Mouse (Mus musculus) kidney, adult 11 months (tissue): ENCODE results near the gene Zfp367.

Experiments
- DNase-seq: peaks from one replicate; pipeline ENCODE4 v3.0.0; 2022

Zfp367 gene

DNA sequence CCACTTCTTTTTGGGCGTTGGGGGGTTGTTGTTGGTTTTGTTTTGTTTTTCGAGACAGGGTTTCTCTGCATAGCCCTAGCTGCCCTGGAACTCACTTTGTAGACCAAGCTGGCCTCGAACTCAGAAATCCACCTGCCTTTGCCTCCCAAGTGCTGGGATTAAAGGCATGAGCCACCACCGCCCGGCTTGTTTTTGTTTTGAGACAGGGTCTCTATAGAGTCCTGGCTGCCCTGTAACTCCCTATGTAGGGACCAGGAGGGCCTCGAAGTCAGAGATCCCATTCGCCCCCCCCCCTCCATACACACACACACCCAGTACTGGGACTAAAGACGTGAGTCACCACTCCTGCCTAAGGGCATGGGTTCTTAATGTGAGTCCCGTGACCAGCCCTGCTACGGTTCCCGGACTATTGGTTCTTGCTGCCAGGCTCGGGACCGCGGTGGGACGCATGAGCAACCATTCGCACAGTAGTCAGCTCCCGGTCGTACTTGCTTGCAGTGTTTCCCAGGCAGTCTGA is 807 bp upstream of the Zfp367 start:
- peak; percentile 90 for DNase-seq

DNA sequence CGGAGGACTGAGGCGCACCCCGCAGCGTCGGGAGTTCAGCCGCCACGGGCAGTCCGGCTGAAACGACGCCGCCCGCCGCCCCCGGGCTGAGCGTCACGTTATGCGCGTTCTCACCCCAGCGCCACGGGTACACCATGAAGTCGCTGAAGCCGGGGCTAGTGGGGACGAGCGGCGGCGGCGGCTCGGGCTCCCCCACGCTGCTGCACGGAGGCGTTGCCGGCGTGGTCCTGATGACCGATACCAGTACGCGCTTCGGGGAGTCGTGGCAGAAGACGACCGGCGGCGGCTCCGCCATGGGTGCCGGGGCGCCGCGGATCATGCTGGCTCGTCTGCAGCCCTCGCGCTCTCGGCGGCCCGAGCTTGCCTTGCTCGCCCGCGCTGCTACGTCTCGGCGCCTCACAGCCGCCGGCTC is 325 bp downstream of the Zfp367 start:
- DNase-seq: no peak

DNA sequence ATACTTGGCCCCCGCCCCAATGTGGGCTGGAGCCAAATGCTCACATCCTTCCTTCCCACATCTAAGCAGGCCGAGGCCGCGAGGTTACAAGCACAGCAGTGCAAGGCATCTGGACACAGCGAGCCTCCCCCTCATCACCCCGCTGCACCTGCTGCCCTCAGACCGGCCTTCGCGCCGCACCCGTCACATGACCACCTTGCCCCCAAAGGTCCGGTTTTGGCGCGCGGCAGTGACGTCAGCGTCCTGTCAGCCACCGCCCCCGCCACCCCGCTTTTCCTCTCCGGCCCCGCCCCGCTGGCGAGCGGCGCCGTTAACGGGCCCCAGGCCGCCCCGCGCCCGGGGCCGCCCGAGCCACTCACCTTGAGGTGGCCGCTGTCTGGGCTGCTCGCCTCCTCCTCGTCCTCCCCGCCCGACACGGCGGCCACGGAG is 747 bp downstream of the Zfp367 start:
- DNase-seq: peak; percentile 85

DNA sequence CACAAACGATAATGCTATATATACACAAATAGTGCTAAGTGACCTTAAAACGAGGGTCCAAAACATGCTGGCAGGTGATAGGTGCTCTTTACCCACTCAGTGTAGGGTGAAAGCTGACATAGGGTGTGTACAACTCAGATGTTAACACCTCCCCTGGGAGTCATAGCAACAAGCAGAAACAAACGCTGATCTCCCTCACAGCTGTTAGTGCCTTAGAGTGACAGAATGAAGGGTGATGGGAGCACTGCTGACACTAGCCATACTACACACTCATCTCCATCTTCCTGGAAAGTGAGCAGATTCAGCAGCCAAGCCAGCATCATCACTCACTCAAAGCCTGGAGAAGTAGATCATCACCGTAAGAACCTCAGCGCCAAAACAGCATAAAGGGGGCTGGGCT is 2.9 kb downstream of the Zfp367 start:
- DNase-seq: no peak

DNA sequence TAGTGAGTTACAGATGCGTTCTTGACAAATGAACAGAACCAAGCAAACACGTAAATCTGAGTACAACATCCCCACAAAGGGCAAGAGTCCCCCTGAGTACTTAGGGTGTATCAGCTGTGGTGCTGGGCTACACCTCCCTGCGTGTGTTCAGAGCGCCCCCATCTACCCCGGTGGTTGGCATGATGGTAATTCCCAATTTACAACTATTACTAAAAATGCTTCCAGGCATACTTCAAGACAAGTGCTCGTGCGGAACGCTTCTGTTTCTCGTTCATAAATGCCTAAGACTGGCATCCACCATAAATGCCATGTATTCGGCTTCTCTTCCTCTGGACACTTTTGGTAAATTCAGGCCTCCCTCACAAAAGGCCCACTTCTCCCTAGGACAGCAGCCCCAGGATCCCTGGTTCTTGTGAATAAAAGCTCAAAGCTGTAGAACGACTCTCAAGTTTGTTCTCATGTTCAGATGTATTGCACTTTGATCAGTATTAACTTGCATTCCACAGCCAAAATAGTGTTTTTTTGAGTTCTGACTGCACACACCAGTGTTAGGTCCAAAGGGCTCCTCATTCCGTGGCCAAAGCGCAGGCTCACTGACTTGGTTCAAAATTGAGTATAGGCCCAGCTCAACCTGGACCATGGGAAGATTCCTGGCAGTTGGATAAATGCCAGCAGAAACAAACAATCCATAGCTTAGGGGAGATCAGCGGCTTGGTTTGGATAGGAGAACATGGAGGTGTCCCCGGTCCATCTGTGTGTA is 23.2 kb downstream of the Zfp367 start:
- DNase-seq: peak; percentile 84

DNA sequence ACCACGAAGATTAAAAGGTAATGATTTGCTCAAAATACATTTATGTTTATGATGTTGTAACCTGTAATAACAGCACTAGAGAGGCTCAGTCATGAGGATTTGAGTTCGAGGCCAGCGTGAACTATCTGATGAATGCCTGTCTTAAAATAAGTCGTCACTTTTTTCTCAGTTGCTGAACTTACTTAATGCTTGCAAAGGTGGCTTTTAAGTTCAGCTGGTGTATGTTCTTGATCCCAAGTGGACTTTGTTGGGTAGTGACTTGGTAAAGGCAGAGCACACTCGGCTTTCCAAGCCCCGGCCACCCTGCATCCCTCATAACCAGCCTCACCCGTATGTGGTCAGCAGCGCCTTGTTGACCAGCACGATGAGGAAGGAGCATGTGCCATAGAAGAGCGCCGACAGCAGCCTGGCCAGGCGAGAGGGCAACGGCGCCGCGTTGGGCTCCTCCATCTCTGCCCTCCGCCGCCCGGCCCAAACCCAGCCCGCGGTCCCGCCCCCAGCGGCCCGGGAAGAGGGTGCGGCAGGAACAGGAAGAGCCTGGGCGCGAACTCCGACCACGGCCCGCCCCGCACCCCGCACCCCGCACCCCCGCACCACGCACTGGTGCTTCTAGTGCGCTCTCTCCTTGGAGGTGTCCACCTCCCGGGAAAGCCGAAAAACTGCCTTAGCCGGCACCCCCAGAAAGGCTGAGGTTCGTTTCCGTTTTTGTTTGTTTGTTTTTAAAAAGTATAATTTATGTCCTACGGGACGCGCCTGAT is 24.0 kb downstream of the Zfp367 start, which contains the start of gene Slc35d2:
Gene Slc35d2, minus strand, starts transcription at position 511 of the 758 bp plus-strand sequence.
- peak; percentile 60 for DNase-seq

DNA sequence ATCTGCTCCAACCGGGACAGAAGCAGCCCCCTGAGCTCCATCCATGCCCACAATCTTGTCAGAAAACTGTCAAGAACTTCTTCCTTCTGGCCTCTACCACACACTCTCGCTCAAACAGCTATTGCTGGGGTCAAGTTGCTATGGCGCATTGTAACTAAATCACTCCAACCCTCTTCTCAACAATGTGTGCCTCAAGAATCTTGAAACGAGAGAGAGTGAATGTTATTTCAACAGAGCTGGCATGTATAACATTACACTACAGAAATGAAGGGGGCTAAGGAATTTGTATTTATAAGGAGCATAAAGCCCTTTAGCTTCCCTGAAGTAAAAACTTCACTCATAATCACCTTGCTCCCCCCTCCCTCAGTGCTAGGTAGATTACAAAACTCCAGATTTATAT is 26.7 kb downstream of the Zfp367 start:
- no peak for DNase-seq

DNA sequence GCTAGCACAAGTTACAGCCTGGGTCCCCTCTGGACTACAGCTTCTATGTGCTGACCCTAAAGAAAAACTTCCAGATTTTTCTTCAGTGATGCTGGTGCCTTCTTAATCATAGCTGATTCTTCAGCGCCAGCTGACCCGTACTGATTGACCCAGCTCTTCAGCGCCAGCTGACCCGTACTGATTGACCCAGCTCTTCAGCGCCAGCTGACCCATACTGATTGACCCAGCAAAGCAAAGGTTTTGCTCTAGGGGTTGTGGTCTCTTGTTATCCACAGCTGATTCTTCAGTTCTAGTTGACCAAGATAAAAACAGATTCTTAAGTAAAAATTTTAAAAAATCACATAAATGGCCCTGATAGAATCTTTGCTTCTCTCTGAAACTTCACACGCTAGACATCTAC is 28.1 kb downstream of the Zfp367 start:
- no peak for DNase-seq

DNA sequence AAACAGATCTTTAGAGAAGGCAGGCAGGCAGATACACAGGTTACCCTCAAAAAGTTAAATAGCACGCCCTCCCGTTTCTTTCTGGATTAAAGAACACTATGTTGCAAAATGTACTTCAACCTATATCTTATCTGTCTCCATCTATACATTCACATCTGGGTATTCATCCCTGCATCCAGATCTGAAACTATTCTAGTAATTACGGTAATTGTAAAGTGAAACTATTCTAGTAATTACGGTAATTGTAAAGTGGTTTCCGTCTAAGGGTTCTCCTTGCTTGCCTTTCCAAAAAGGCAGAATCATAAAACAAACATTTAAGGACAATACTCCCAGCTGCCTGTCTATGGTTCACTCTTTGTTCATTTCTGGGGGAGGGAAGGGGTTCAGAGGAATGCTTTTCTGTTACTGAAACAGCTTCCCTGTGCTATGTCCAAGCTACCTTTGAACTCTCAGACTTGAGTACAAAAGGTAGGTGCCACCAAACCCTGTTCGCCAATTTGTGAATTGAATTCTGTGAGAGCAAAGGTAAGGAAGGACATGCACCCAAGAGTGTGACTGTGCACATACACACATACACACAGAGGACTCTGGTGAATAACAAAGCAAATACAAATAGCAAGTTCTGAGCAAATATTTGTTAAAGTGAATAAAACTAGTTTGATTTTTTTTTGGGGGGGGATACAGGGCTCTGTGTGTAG is 29.4 kb downstream of the Zfp367 start:
- DNase-seq: peak; percentile 47

DNA sequence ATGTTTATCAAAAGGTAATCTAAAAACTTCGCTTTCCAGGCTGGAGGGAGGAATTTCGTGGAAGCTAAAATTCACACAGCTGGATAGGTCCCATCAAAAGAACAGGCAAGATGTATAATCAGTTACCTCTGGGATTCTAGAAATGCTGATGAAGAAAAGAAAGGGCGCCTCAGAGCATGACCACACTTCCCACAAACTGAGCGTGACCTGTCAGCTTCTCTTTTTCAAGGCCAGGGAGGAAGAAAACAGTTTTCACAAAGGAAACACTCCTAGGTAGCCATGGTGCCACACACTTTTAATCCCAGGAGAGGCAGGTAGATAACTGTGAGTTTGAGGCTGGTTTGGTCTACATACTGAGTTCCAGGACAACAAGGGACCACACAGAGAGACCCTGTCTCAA is 32.2 kb downstream of the Zfp367 start:
- no peak for DNase-seq

DNA sequence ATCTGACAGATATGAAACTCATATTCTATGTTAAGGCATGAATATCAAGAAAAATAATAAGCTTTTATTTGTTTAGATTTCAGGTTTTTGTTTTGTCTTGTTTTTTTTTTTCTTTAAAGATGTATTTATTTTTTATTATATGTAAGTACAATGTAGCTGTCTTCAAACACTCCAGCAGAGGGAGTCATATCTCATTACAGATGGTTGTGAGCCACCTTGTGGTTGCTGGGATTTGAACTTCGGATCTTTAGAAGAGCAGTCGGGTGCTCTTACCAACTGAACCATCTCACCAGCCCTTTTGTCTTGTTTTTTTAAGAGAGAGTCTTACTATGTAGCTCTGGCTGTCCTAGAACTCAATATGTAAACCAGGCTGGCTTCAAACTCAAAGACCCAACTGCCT is 35.6 kb downstream of the Zfp367 start:
- DNase-seq: no peak

DNA sequence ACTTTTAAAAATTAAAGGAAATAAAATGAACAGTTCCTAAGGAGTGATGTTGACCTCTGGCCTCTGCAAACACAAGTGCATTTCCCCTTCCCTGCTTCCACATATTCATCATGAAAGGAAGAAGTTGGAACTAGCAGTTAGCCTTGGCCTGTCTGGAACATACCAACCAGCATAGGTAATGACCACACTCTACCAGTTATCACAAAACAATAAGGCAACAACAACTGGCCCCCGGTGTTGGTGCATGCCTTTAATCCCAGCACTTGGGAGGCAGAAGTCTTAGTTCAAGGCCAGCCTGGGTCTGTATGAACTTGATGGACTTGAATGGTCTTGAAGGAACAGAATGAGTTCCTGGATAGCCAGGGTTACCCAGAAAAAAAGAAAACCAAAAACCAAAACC is 42.6 kb downstream of the Zfp367 start:
- DNase-seq: no peak

DNA sequence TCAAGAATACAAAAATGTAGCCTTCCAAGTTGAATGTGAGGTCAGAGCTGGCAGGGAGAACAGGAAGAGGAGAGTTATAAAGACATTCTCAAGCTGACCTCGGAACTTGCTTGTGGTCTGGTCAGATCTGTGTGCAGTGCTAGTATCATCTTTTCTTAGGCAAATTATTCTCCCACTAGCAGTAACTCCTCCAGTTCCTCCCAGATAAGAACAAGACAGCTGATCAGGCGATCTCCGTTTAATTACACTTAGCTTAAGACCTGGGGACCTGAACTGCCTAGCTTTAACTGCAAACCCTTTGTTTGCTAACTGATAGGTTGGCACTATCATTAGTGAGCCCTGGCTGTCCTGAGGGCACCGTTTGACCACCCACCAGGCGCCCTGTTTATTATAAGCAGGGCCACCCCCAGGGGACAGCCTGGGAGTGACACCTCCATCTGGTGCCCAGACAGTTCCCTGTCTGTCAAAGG is 44.6 kb downstream of the Zfp367 start:
- DNase-seq: no peak

DNA sequence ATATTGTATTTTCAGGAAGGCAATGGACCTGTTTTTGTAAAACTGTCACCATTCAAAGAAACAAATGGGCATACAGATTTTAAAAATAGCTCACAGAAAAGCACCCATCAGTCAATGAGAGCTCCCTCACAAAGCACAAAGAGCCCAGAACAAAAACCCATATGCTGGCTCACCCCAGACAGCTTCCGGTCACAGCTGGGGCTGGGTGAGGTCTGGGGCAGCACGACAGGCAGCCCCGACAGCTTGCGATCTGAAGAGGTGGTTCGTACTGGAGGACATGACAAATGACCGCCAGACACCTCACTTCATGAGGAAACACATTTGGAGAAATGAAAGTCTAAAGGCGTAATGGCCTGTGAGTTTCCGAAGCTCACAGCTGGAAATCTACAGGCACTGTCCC is 45.5 kb downstream of the Zfp367 start:
- DNase-seq: no peak

DNA sequence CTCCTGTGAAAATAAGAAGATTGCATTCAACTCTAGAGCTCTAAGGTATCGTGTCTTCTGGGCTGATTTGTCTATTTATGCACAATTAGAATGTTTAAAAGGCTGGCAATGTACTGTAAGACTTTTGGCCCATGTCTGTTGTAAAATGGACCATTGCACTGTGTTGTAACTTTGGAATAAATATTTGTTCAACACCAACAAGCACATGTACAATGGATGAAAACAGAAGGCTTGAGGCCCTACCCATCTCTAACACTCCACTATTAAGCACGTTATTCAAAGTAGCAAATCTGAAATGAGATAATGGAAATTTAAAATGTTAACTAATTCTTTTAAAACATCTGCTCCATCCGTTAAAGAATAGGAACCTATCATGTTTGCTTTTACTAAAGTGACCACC is 45.9 kb downstream of the Zfp367 start:
- DNase-seq: no peak

DNA sequence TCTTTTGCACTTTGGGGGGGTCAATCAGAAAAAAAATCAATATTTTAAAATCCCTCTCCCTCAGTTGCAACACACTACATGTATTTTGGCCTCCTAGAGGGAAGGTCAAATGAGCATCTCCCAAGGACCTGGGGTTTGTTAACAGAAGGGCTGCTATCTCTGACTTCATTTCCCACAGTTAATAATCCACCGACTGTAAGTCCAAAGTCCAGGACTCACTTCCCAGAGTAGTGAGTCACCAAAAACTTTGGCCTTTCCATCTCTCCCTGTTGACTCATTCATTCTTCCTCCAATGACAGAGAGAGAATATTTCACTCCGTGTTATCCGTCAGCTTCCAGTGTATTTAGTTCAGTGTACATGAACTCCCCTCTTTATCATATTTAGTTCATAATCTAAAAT is 47.3 kb downstream of the Zfp367 start:
- DNase-seq: peak; percentile 66

DNA sequence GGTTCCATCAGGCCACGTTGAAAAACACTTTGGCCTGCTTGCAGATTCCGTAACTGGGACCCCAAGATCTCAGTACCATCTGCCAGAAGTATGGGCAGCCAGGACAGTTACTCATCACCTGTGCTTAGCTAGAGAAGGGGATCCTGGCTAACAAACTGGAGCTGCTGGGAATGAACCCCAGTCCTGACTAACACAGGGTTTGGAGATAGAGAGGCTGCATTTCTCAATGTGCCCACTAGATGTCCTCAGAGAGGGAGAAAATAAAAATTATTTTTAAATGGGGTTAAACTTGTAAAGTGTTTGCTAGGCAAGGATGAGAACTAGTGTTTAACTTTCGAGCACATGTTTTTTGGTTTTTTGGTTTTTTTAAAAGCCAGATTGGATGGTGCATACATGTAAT is 52.8 kb downstream of the Zfp367 start:
- no peak for DNase-seq

DNA sequence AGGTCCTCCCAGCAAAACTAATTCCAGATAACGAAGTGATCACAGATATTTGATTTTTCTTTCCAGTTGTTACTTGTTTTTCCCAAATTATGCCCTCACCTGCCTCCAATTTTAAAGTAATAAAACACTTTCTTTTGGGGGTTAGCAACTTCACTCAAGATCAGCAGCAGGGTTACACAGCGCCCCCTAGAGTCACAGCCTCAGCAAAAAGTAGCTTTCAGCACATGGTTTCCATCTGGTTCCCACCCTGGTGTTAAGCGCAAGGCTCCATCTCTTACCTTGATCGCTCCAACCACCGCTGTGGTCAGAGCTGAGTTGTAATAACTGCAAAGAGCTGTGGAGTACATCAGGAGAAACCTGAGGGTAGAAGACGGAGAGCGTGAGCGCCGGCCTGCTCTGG is 54.0 kb downstream of the Zfp367 start:
- no peak for DNase-seq

DNA sequence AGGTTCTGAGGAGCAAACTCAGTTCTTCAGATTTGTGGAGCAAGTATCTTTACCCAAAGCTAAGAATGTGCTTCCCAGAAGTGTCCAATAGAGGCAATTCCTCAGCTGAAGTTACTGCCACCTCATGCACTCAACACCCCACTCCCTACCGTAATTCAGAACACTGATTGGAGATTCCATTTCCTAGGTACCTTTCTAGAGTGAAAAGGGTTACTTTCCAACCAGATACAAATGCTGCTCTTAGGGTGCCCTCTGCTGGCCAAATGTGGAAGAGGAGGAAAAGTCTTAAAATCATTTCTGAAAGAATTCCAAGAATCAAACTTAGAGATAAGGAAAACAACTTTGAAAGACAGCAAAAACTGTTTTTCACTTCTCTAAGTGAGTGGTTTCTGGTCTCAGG is 59.7 kb downstream of the Zfp367 start:
- DNase-seq: peak; percentile 34

DNA sequence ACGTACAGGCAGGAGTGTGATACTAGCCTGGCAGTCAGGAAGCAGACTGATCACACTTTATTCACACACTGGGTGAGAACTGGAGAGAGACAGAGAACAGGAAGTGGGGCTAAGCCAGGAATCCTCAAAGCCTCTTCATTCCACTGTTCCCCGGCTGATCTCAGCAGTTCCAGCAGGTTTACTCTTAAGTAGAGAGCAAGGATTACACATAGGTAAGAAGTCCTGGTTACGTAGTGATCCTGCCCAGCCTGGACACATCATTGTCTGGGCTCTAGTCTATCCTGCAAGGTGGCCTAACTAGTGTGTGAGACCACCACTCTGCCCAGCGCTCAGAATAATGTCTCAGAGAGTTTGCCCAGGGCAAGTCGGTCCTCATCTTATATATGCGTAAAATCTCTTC is 60.2 kb downstream of the Zfp367 start:
- DNase-seq: no peak

DNA sequence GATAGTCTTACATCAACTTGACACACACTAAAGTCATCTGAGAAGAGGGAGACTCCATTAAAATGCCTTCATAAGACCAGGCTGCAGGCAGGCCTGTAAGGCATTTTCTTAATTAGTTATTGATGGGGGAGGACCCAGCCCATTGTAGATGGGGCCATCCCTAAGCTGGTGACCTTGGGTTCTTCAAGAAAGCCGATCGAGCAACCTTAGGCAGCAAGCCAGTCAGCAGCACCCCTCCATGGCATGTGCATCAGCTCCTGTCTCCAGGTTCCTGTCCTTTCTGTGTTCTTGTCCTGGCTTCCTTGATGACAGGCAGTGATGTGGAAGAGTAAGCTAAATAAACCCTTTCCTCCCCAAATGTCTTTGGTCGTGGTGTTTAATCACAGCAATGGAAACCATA is 60.9 kb downstream of the Zfp367 start:
- no peak for DNase-seq

DNA sequence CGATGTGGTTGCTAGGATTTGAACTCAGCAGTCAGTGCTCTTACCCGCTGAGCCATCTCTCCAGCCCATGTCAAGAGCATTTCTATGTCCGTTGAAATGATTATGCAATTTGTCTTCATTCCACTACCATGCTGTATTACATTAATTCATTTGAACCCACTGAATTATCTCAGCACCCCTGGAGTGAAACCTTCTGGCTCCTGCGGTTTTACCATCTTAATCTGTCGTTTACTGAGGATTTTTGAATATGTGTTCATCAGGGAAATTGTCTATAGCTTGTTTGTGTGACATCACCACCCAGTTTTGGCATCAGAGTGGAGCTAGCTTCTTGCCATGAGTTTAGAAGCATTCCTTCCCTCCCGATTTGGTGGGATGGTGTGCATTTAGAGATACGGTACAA is 62.0 kb downstream of the Zfp367 start:
- DNase-seq: no peak

DNA sequence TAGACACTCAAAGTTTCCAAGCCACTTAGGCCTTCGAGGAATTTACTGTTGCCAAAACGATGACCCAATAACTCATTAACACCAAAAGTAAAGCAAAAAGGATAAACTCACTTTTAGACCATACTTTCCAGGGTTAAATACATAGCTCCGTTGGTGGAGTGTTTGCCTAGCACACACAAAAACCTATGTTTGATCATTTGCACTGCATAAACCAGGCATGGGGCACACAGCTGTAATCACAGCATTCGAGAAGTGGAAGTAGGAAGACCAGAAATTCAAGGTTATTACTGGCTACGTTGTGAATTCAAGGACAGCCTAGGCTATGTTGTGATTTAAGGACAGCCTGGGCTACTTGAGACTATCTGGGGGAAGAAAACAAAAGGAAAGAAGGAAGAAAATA is 62.7 kb downstream of the Zfp367 start:
- no peak for DNase-seq

DNA sequence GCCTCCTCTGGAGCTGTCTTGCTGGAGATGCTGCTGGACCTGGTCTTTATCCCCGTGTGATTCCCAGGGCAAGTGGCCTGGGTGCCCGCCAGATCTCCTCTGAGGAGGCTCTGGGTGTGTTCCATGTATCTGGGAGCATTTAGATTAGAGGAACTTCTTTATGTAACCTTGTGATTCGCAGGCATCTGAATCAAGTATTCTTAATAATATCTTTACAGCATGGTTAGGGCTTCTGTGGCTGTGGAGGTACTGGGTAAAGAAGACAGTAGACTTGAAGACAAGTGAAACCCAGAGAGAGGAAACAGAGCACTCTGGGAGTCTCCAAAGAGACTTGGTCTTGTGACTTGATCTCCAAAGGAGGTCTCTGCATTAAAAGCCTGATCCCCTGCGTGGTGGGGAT is 63.9 kb downstream of the Zfp367 start, which contains the start of gene Hsd17b3:
Gene Hsd17b3, minus strand, starts transcription at position 101 of the 400 bp plus-strand sequence.
- no peak for DNase-seq
